Mouse (Mus musculus) limb, embryonic 14.5 days (tissue): ENCODE results near the gene Ppp2r2c. TPM values are rescaled to one million over a fixed set of nuclear protein-coding genes. Genes with fewer than 3 reads are reported as not detected.

Source experiments
- ATAC-seq: fragments of 200-750 bp; cut with Nextera tagmentation; 2 replicates; pipeline ENCODE4 v1.8.0; 2017; ENCODE audit warnings: low read depth, moderate number of reproducible peaks, moderate TSS enrichment; ENCODE audit not compliant: low FRiP score
- DNase-seq: peaks from one replicate; pipeline ENCODE4 v3.0.0-alpha.2; 2015; ENCODE audit warnings: low spot score
- H3K27ac ChIP-seq: fragments of 300-500 bp; sonication (generic); replicated peaks from 2 replicates; pipeline ENCODE4 v1.5.1; 2014; ENCODE audit warnings: low read depth, mild to moderate bottlenecking, low read length, moderate library complexity, mixed read lengths
- H3K27me3 ChIP-seq: fragments of 300-500 bp; sonication (generic); 2 replicates; pipeline ENCODE4 v1.6.1; 2014; ENCODE audit warnings: low read length, mixed read lengths; ENCODE audit not compliant: control insufficient read depth, insufficient read depth
- H3K36me3 ChIP-seq: fragments of 300-500 bp; sonication (generic); 2 replicates; pipeline ENCODE4 v1.6.1; 2014; ENCODE audit warnings: mild to moderate bottlenecking, low read length, moderate library complexity, mixed read lengths; ENCODE audit not compliant: control insufficient read depth, insufficient read depth
- H3K4me1 ChIP-seq: fragments of 300-500 bp; sonication (generic); 2 replicates; pipeline ENCODE4 v1.6.1; 2014; ENCODE audit warnings: antibody characterized with exemption, low read length, mixed read lengths; ENCODE audit not compliant: control insufficient read depth, insufficient read depth
- H3K4me2 ChIP-seq: fragments of 300-500 bp; sonication (generic); replicated peaks from 2 replicates; pipeline ENCODE4 v1.6.1; 2014; ENCODE audit warnings: low read depth, mild to moderate bottlenecking, low read length, moderate library complexity; ENCODE audit not compliant: severe bottlenecking
- H3K4me3 ChIP-seq: fragments of 300-500 bp; sonication (generic); replicated peaks from 2 replicates; pipeline ENCODE4 v1.5.1; 2014; ENCODE audit warnings: low read length
- H3K9ac ChIP-seq: fragments of 300-500 bp; sonication (generic); 2 replicates; pipeline ENCODE4 v1.6.1; 2014; ENCODE audit warnings: mild to moderate bottlenecking, low read depth, low read length, moderate library complexity; ENCODE audit not compliant: severe bottlenecking
- H3K9me3 ChIP-seq: fragments of 300-500 bp; sonication (generic); 2 replicates; pipeline ENCODE4 v1.6.1; 2016; ENCODE audit warnings: low read length; ENCODE audit not compliant: control insufficient read depth
- POLR2A ChIP-seq: fragments of 200-500 bp; IDR thresholded peaks from 2 replicates; pipeline ENCODE4 v1.8.0; 2012; ENCODE audit warnings: inconsistent platforms, mild to moderate bottlenecking, moderate library complexity, borderline replicate concordance; ENCODE audit not compliant: insufficient read depth, insufficient read length; ENCODE audit errors: extremely low read depth
- WGBS: fragments of 180-500 bp; shearing (Covaris S2); extraction: QIAGEN DNeasy Blood & Tissue Kit; methylation state at CpG from one replicate; pipeline ENCODE4 v1.1.7; 2014; 5-methylcytosine and 5-hydroxymethylcytosine counted together
- polyA plus RNA-seq, 2 experiments: library from polyadenylated mRNA; depleted of rRNA in 1 of 2; stranded (reverse) in 1 of 2; unstranded in 1 of 2; fragments of >200 nt; fragmentation: Nextera tagmentation in 1 of 2; extraction: Ambion mirVana in 1 of 2; gene quantifications; 2 replicates each; pipeline versions ENCODE4 v1.2.1 to v1.2.3; 2012 to 2014

The Ppp2r2c gene
- polyA plus RNA-seq, 2 experiments: 0.11 to 0.63 TPM

DNA sequence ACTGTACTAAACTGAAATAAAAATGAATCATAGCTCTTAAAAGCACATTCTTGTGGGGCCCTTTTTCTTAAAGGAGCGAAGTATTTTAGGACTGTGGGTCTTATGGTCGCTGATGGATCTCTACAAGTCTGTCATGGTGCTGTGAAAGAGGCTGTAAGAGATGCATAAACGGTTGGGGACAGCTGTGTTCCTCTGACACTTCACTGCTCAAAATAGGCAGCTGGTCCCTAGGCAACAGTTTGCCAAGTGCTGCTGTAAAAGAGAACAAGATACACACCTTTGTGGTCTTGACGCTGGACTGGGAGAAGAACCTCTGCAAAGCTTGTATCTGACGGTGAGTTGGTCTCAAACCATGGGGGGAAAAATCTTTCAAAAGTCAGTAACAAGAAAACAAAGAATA lies 10.8 kb upstream of the Ppp2r2c start:
- Histone ChIP-seq H3K9ac (no peak overlapping the region), H3K36me3 (no peaks in the 10 kb centered on the region), H3K27me3 (no peaks in the 10 kb centered on the region), H3K4me3 (no peak overlapping the region), H3K4me2 (no peak overlapping the region), H3K9me3 (0 out of 2 replicates have a peak, but pooled peaks cover 3% of the 10 kb centered on the region), H3K27ac (no peak overlapping the region), H3K4me1 (no peaks in the 10 kb centered on the region)
- DNase-seq (no peak), ATAC-seq (no peak)
- TF ChIP-seq POLR2A: no peak
- WGBS: 64% methylated on average over 5 of the region's 5 CpGs

DNA sequence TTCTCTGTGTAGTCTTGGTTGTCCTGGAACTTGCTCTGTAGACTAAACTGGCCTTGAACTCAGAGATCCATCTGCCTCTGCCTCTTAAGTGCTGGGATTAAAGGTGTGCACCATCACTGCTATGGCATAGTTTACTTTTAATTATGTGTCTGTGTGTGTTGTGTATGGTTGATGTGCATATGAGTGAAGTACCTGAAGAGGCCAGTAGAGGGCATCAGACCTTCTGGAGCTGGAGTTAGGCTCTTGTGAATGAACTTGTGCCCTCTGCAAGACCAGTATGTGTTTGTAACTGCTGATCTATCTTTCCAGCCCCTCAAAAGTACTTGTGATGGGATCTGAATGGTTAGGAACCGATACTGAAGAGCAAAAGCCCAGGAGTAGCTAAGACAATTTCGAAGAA lies 7.2 kb upstream of the Ppp2r2c start:
- no peaks in the 10 kb centered on the region for H3K4me1 ChIP-seq
- no peak for DNase-seq
- no peak for TF ChIP-seq POLR2A
- no peaks in the 10 kb centered on the region for H3K36me3 ChIP-seq
- no peak overlapping the region for H3K27ac ChIP-seq
- 90% methylated on average over 2 of the region's 2 CpGs for WGBS
- no peak overlapping the region for H3K4me2 ChIP-seq
- no peak overlapping the region for H3K9ac ChIP-seq
- H3K4me3 ChIP-seq: no peak overlapping the region
- peaks cover 5% of the 10 kb centered on the region; the same call in 1 of the 2 replicates for H3K27me3 ChIP-seq
- 0 out of 2 replicates have a peak, but pooled peaks cover 3% of the 10 kb centered on the region for H3K9me3 ChIP-seq
- no peak for ATAC-seq

GRCm38 (mm10) chr5:36866701-36867250 lies 1.5 kb upstream of the Ppp2r2c start:
- H3K9ac ChIP-seq: no peak overlapping the region
- peaks cover 61% of the 10 kb centered on the region for H3K27me3 ChIP-seq
- no peaks in the 10 kb centered on the region for H3K36me3 ChIP-seq
- H3K27ac ChIP-seq: no peak overlapping the region
- H3K4me1 ChIP-seq: peaks cover 3% of the 10 kb centered on the region; the same call in 1 of the 2 replicates
- WGBS: 69% methylated on average over 7 of the region's 7 CpGs
- H3K9me3 ChIP-seq: no peaks in the 10 kb centered on the region
- DNase-seq (no peak), ATAC-seq (no peak)
- TF ChIP-seq POLR2A: no peak
- no peak overlapping the region for H3K4me3 ChIP-seq
- no peak overlapping the region for H3K4me2 ChIP-seq

DNA sequence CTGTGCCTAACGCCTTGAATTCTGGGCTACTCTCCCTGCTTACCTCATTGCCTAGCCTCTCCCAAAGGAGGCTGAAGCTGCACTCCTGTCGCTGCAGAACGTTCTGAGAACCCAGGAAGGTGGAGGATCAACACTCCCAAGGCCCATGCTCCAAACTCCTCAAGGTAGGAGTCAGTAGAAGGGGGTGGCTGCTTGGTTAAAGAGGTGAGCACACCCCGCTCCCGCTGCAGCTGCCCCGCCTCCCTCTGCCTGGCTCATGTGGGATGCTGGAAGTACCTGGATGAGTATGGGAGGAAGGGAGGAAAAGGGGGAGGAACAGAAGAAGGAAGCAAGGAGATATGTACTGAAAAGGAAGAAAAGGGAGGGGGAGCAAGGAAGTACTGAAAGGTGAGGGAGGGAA lies 752 bp upstream of the Ppp2r2c start:
- Histone ChIP-seq H3K4me1 (peaks cover 3% of the 10 kb centered on the region; the same call in 1 of the 2 replicates), H3K4me3 (no peak overlapping the region), H3K9me3 (no peaks in the 10 kb centered on the region), H3K4me2 (no peak overlapping the region), H3K9ac (no peak overlapping the region), H3K27me3 (peaks cover 69% of the 10 kb centered on the region), H3K36me3 (no peaks in the 10 kb centered on the region), H3K27ac (no peak overlapping the region)
- no peak for ATAC-seq
- no peak for DNase-seq
- TF ChIP-seq POLR2A: no peak
- 7% methylated on average over 6 of the region's 6 CpGs for WGBS

DNA sequence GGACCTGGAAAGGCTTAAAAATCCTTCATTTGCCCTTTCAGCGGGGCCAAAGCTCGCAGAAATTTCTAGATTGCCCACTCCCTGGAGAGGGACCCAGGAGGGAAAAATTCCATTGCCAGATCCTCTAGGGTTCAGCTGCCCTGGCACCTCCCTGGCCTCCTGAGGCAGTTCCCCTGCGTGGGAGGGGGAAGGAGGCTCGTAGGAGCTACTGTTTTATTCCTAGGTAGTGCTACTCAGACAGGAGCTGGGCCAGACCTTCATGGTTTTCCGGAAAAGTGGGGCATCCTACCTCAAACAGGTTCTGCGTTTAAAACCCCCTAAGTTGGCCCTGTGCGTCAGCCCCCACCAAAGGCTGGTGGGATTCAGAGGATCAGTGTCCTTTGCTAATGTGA lies 869 bp downstream of the Ppp2r2c start:
- Histone ChIP-seq H3K27me3 (peaks cover 70% of the 10 kb centered on the region), H3K36me3 (no peaks in the 10 kb centered on the region), H3K4me1 (peaks cover 3% of the 10 kb centered on the region; the same call in 1 of the 2 replicates), H3K4me2 (peak overlapping the region; percentile 67), H3K27ac (no peak overlapping the region), H3K4me3 (peak overlapping the region; percentile 40), H3K9me3 (no peaks in the 10 kb centered on the region), H3K9ac (0 out of 2 replicates have a peak overlapping the region, but pooled peaks have one; percentile 41)
- DNase-seq (no peak), ATAC-seq (no peak)
- 2% methylated on average over 7 of the region's 7 CpGs for WGBS
- TF ChIP-seq POLR2A: no peak
